Mouse (Mus musculus) intestine, postnatal 0 days (tissue): ENCODE results near the gene Rhot2. TPM values are rescaled to one million over a fixed set of nuclear protein-coding genes. Genes with fewer than 3 reads are reported as not detected.

Experiments used
- ATAC-seq: fragments of 200-750 bp; cut with Nextera tagmentation; 2 replicates; pipeline ENCODE4 v1.8.0; 2017; ENCODE audit warnings: mild to moderate bottlenecking, moderate TSS enrichment, moderate library complexity
- H3K27ac ChIP-seq: fragments of 300-500 bp; sonication (generic); 2 replicates; pipeline ENCODE4 v1.5.1; 2014; ENCODE audit warnings: mild to moderate bottlenecking, low read depth, low read length, moderate library complexity
- H3K27me3 ChIP-seq: fragments of 300-500 bp; sonication (generic); replicated peaks from 2 replicates; pipeline ENCODE4 v1.6.1; 2014; ENCODE audit warnings: low read length, mixed read lengths; ENCODE audit not compliant: control insufficient read depth, insufficient read depth
- H3K36me3 ChIP-seq: fragments of 300-500 bp; sonication (generic); 2 replicates; pipeline ENCODE4 v1.6.1; 2014; ENCODE audit warnings: mild to moderate bottlenecking, moderate library complexity; ENCODE audit not compliant: control insufficient read depth, insufficient read depth
- H3K4me1 ChIP-seq: fragments of 300-500 bp; sonication (generic); replicated peaks from 2 replicates; pipeline ENCODE4 v1.6.1; 2014; ENCODE audit warnings: antibody characterized with exemption, low read length, mixed read lengths; ENCODE audit not compliant: control insufficient read depth, insufficient read depth
- H3K4me2 ChIP-seq: fragments of 300-500 bp; sonication (generic); replicated peaks from 2 replicates; pipeline ENCODE4 v1.6.1; 2014; ENCODE audit warnings: low read depth, mild to moderate bottlenecking, moderate library complexity
- H3K4me3 ChIP-seq: fragments of 300-500 bp; sonication (generic); 2 replicates; pipeline ENCODE4 v1.5.1; 2014; ENCODE audit warnings: low read depth, low read length
- H3K9ac ChIP-seq: fragments of 300-500 bp; sonication (generic); 2 replicates; pipeline ENCODE4 v1.6.1; 2014; ENCODE audit warnings: mild to moderate bottlenecking, low read depth, low read length
- H3K9me3 ChIP-seq: fragments of 300-500 bp; sonication (generic); 2 replicates; pipeline ENCODE4 v1.6.1; 2016; ENCODE audit warnings: mixed run types; ENCODE audit not compliant: control insufficient read depth
- CTCF ChIP-seq: sonication (generic); IDR thresholded peaks from 2 replicates; pipeline ENCODE4 v1.5.1; 2016; ENCODE audit warnings: low read depth, mild to moderate bottlenecking, control low read depth, antibody characterized with exemption, moderate library complexity
- WGBS: fragments of 180-500 bp; shearing (Covaris S2); extraction: QIAGEN DNeasy Blood & Tissue Kit; methylation state at CpG from one replicate; pipeline ENCODE4 v1.1.7; 2014; 5-methylcytosine and 5-hydroxymethylcytosine counted together
- polyA plus RNA-seq: library from polyadenylated mRNA; unstranded; fragments of >200 nt; fragmentation: Nextera tagmentation; extraction: Ambion mirVana; gene quantifications from 2 replicates; pipeline ENCODE4 v1.2.1, GENCODE M21; 2015

The Rhot2 gene
- polyA plus RNA-seq, 1 experiment from 2014 or later = 18.1 TPM

DNA sequence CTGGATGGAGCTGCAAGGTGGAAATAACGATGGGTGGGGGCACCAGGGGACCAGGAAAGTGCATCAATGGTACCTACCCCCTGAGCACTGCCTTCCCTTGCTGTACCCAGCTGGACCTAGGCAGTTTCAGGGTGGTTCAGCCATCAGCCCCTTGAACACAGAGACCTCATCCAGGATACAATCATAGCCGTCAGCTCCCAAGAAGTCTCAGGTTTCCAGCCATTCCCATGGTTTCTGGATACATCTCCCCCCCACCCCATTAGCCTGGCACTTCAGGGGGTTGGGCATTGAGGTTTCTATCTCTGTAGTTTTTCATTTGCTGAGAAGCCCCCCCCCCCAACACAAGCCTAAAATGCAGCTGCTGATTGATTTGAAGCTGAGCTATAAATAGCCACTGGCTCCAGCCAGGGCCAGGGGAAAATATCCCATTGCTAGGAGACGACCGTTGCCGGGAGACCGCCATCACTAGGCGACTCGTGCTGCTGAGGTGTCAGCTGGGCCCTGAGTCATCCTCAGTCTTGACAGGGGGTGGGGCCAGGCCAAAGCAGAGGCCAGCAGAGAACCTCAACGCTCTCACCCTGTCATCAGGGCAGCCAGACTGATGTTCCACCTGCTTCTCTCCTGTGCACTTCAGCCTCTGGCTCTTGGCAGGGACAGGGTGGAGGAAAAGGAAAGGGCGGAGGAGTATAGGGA is 41.7 kb downstream of the Rhot2 start:
- no peak overlapping the region for H3K4me2 ChIP-seq
- TF ChIP-seq CTCF = no peak
- H3K36me3 ChIP-seq = no peaks in the 10 kb centered on the region
- H3K9me3 ChIP-seq = no peaks in the 10 kb centered on the region
- peak; percentile 44 for ATAC-seq
- no peak overlapping the region for H3K27ac ChIP-seq
- whole genome bisulfite sequencing = 8% methylated on average over 10 of the region's 10 CpGs
- H3K27me3 ChIP-seq = peaks cover 7% of the 10 kb centered on the region; the same call in 1 of the 2 replicates
- H3K4me3 ChIP-seq = no peak overlapping the region
- 0 out of 2 replicates have a peak overlapping the region, but pooled peaks have one; percentile 3 for H3K9ac ChIP-seq
- H3K4me1 ChIP-seq = no peaks in the 10 kb centered on the region

DNA sequence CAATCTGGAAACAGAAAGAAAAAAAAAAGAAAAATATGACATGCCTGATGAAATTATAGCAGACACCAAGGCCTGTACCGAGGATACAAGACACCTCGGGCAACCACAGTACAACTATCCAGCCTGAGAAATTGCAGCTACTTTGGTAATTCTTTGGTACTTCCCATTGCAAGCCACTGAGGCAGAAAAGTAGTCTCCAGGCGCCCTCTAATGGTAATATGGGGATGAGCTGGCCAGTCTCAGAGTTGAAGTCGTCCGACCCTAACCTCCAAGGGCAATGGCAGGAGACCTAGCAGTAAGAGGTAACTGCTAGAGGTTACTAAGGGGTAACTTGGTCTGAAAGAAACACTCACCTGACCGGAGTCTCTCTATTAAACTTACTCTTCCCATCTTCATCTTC is 43.6 kb downstream of the Rhot2 start:
- Histone ChIP-seq H3K4me2 (no peak overlapping the region), H3K9ac (no peak overlapping the region), H3K27me3 (peaks cover 7% of the 10 kb centered on the region; the same call in 1 of the 2 replicates), H3K36me3 (no peaks in the 10 kb centered on the region), H3K9me3 (no peaks in the 10 kb centered on the region), H3K4me3 (no peak overlapping the region), H3K4me1 (0 out of 2 replicates have a peak, but pooled peaks cover 6% of the 10 kb centered on the region), H3K27ac (no peak overlapping the region)
- peak; percentile 27; the same call in 1 of the 2 replicates for ATAC-seq
- 5% methylated on average over 6 of the region's 6 CpGs for WGBS
- TF ChIP-seq CTCF = peak; percentile 92

DNA sequence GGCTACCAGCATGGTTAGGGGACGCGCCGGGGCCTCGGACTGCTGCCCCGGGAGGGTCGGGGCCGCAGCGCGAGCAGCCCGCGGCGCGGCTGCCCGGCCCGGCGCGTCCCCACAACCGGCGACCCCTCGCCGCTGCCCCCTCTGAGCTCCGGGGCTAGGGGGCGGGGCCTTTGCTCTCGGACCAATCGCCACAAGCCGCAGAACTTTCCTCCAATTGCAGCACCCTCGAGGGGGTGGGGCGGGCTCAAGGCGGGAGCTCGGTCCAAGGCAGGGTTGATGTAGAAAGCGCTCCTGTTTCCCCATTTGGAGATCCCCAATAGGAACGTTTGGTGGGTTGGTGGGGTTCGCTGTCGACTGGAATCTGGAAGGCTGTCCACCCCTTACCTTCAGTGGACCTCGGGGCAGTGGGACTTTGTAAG is 47.7 kb downstream of the Rhot2 start, which contains the start of gene Metrn:
TSS of gene Metrn (minus strand) at position 186 of the 419 bp plus-strand sequence.
- TF ChIP-seq CTCF = no peak
- peaks cover 18% of the 10 kb centered on the region; the same call in 1 of the 2 replicates for H3K4me1 ChIP-seq
- H3K4me3 ChIP-seq = peak within 1 kb of the TSS; percentile 81
- no peaks in the 10 kb centered on the region for H3K36me3 ChIP-seq
- peak; percentile 56 for ATAC-seq
- WGBS = 1% methylated on average over 34 of the region's 35 CpGs
- no peaks in the 10 kb centered on the region for H3K9me3 ChIP-seq
- H3K9ac ChIP-seq = peak within 1 kb of the TSS; percentile 40; the same call in 1 of the 2 replicates
- H3K27ac ChIP-seq = no peak within 1 kb of the TSS
- peak within 1 kb of the TSS; percentile 93 for H3K4me2 ChIP-seq
- H3K27me3 ChIP-seq = no peaks in the 10 kb centered on the region; the same call in 1 of the 2 replicates

DNA sequence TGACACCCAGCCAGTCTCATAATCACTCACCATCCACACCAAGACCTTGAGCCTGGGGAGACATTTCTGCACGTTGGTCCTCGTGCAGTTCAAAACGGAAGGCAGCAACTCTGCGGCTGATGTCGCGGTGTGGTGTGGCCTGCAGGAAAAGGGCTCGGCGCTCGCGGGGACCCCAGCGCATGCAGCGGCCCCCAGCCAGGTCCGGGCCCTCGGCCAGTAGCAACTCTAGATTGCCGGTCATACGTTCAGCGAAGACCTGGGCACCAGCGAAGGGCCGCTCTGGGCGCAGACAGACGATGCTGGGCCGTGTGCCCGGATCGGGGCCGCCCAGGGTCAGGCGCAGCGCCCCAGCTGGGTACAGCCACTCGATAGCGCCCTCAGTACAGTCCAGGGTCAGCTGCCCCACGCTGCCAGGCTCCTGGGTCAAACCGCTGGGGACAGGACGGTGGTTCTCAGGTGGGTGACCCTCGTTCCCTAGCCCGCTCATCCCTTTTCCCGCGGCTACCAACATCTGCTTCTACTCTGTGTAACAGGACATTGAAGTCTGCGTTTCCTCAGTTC is 48.4 kb downstream of the Rhot2 start:
- ATAC-seq = no peak
- Histone ChIP-seq H3K27me3 (no peaks in the 10 kb centered on the region), H3K4me2 (peak overlapping the region; percentile 93), H3K27ac (no peak overlapping the region), H3K9ac (peak overlapping the region; percentile 40; the same call in 1 of the 2 replicates), H3K4me1 (peaks cover 21% of the 10 kb centered on the region; the same call in 1 of the 2 replicates), H3K4me3 (peak overlapping the region; percentile 81), H3K9me3 (no peaks in the 10 kb centered on the region), H3K36me3 (no peaks in the 10 kb centered on the region)
- 6% methylated on average over 37 of the region's 37 CpGs for WGBS
- no peak; the same call in 1 of the 2 replicates for TF ChIP-seq CTCF

DNA sequence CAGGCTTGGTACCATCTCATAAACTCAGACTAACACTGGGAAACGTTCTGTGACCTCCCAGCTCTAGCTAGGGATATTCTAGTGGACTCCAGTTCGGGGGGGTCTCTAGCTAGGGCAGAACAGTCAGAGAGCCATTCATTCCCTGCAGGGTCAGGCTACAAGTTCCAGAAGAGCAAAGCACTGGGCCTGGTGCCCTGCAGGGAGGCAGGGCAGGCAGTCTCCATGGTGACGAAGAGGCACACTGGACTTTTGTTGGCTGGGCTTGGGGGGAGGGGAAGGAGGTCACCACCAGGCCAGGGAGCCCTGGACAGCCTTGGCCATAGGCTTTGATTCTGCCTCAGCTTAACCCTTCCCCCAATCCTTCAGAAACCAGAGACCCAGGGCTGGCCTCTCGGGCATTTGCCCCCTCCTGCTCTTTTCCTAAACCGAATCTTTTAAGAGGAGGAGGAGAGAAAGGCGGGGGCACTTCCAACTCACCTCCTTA is 49.0 kb downstream of the Rhot2 start, which contains the start of gene AC134908.4:
TSS of gene AC134908.4 (minus strand) at position 51 of the 484 bp plus-strand sequence.
- Histone ChIP-seq H3K27me3 (no peaks in the 10 kb centered on the region), H3K9me3 (no peaks in the 10 kb centered on the region), H3K27ac (no peak within 1 kb of the TSS; the same call in 1 of the 2 replicates), H3K36me3 (no peaks in the 10 kb centered on the region), H3K4me3 (peak within 1 kb of the TSS; percentile 81), H3K9ac (peak within 1 kb of the TSS; percentile 40; the same call in 1 of the 2 replicates), H3K4me1 (peaks cover 22% of the 10 kb centered on the region; the same call in 1 of the 2 replicates), H3K4me2 (peak within 1 kb of the TSS; percentile 93)
- 48% methylated on average over 6 of the region's 6 CpGs for WGBS
- ATAC-seq = no peak
- TF ChIP-seq CTCF = no peak

DNA sequence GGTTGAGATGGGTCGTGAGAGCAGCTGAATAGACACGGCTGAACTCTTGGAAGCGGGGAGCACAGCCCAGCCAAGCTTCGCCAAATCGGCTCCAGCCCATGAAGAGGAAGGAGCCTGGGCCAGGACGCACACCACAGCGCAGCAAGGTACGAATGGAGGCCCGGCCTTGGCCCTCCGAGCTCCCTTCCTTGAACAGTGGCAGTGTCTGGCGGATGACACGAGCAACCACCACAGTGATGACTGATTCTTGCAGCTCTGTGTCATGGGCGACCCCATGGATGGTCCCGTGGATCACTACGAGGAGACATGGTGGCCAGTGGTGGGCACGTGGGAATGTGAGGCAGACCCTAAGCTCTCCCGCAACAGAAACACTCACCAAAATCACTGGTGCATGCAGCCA is 49.7 kb downstream of the Rhot2 start:
- Histone ChIP-seq H3K9ac (no peak overlapping the region), H3K36me3 (0 out of 2 replicates have a peak, but pooled peaks cover under 1% of the 10 kb centered on the region), H3K4me2 (no peak overlapping the region), H3K27me3 (no peaks in the 10 kb centered on the region), H3K4me3 (no peak overlapping the region), H3K4me1 (peaks cover 22% of the 10 kb centered on the region; the same call in 1 of the 2 replicates), H3K27ac (no peak overlapping the region; the same call in 1 of the 2 replicates), H3K9me3 (no peaks in the 10 kb centered on the region)
- 91% methylated on average over 17 of the region's 17 CpGs for WGBS
- no peak for ATAC-seq
- no peak for TF ChIP-seq CTCF
